9 mouse cellular contexts compared by ENCODE assay signal in genomic region chr9:21989230-21990110, GRCm38 (mm10). TPM values are rescaled to one million over a fixed set of nuclear protein-coding genes. Genes with fewer than 3 reads are reported as not detected.
DNase-seq lines count a peak whose midpoint lies in the region; ATAC-seq and TF ChIP-seq lines count a peak whose summit lies in the region.
"Had no signal": no experiment of that assay in that cellular context is flagged by ENCODE, and none has a peak within 500 bp of the region (broad histone marks: within the 10 kb centered on the region; RNA-seq: fewer than 3 reads in every experiment).

Gene Rgl3, minus strand, starts transcription at chr9:21989446.

- ATAC-seq in midbrain, embryonic 11.5 days (ENCODE audit: low FRiP score): peak; percentile 49; the same call in 1 of the 2 replicates

- H3K27me3 ChIP-seq in midbrain, embryonic 11.5 days (ENCODE audit: control insufficient read depth, insufficient read depth, low read length): peaks cover 65% of the 10 kb centered on the region

- no peaks in the 10 kb centered on the region for H3K4me1 ChIP-seq in embryonic fibroblast, embryonic 13.5 days (ENCODE audit: control insufficient read depth, insufficient read depth, low read length)
- peaks cover 23% of the 10 kb centered on the region for H3K4me1 ChIP-seq in midbrain, embryonic 11.5 days (ENCODE audit: control insufficient read depth, insufficient read depth, low read length)

- no peaks in the 10 kb centered on the region for H3K36me3 ChIP-seq in midbrain, embryonic 11.5 days (ENCODE audit: control insufficient read depth, insufficient read depth, low read length)

- no peaks in the 10 kb centered on the region for H3K9me3 ChIP-seq in midbrain, embryonic 11.5 days (ENCODE audit: control insufficient read depth, low read length)

- under 1% methylated on average over 42 of the region's 42 CpGs for WGBS in midbrain, embryonic 11.5 days

- TF ChIP-seq POLR2A in embryonic fibroblast, embryonic 13.5 days (IDR thresholded peaks at IDR 0.05; ENCODE audit: low read depth, low read length): peak; percentile 60

- peak; percentile 61 to 76 for DNase-seq in urinary bladder, adult 18-20 months (ENCODE audit: low spot score in 2 of 2)
- DNase-seq in urinary bladder, postnatal 4 days (ENCODE audit: low spot score in 2 of 2): no peak
- peak; percentile 46 to 62 for DNase-seq in heart, postnatal 10 days
- DNase-seq in kidney, postnatal 4 days: peak; percentile 78 to 85
- peak; percentile 91 for DNase-seq in midbrain, embryonic 11.5 days (ENCODE audit: low spot score, missing footprints)
- peak; percentile 52 to 81 for DNase-seq in urinary bladder, postnatal 36 days (ENCODE audit: low spot score in 2 of 2)
- no peak for DNase-seq in left cerebral cortex, postnatal 14 days (ENCODE audit: low spot score in 2 of 2)

- peak within 1 kb of the TSS; percentile 73 for H3K4me2 ChIP-seq in midbrain, embryonic 11.5 days

- peak within 1 kb of the TSS; percentile 57 for H3K9ac ChIP-seq in midbrain, embryonic 11.5 days (ENCODE audit: low read length)

- TF ChIP-seq CTCF in embryonic fibroblast, embryonic 13.5 days (IDR thresholded peaks at IDR 0.05; ENCODE audit: borderline replicate concordance, insufficient read depth, low read length): no peak

- peak within 1 kb of the TSS; percentile 31 for H3K4me3 ChIP-seq in embryonic fibroblast, embryonic 13.5 days (ENCODE audit: insufficient read depth, low read length)
- peak within 1 kb of the TSS; percentile 35 for H3K4me3 ChIP-seq in midbrain, embryonic 11.5 days (ENCODE audit: low read depth, low read length)

- intact Hi-C loops in heart, postnatal 10 days (cut with DNase I): no loop called here
- intact Hi-C loops in left cerebral cortex, postnatal 14 days (cut with DNase I): loop anchor here (10.0 kb wide), 1 partner anchor 155 kb away; no protein-coding TSS in a partner anchor

- H3K27ac ChIP-seq in embryonic fibroblast, embryonic 13.5 days (ENCODE audit: insufficient read depth, low read length): no peak within 1 kb of the TSS
- H3K27ac ChIP-seq in midbrain, embryonic 11.5 days (ENCODE audit: low read depth, low read length): no peak within 1 kb of the TSS

RNA-seq across cellular contexts. Expression of gene Rgl3, which starts in this region (rescaled TPM):
- polyA plus RNA-seq in embryonic fibroblast, embryonic 13.5 days (2011; ENCODE audit: insufficient read length, low read depth, missing spikeins): 1.2 and 2.4 TPM in 2 replicates
- total RNA-seq in heart, postnatal 10 days (2021): 1 to 10 TPM; 1.3 to 1.4 TPM
- polyA plus RNA-seq in midbrain, embryonic 11.5 days (2014; fragmentation: Nextera tagmentation; extraction: Ambion mirVana): 0.97 and 2.2 TPM in 2 replicates
- total RNA-seq in left cerebral cortex, postnatal 14 days (2021): 1 to 10 TPM; 1.7 to 2.4 TPM
- total RNA-seq: neutrophil, adult 5-6 weeks had no signal

Comparison
In these comparisons a context has a peak if more than half of its experiments do, and no peak if none do; other contexts are left out.
1. DNase-seq: peak in urinary bladder, adult 18-20 months (2 of 2), heart, postnatal 10 days (2 of 2), kidney, postnatal 4 days (2 of 2), midbrain, embryonic 11.5 days (single experiment) and urinary bladder, postnatal 36 days (2 of 2); none in urinary bladder, postnatal 4 days (0 of 2) and left cerebral cortex, postnatal 14 days (0 of 2).